Mouse (Mus musculus) neural tube, embryonic 14.5 days (tissue): ENCODE data around the gene Rab12. TPM values are rescaled to one million over a fixed set of nuclear protein-coding genes. Genes with fewer than 3 reads are reported as not detected.

Experiments used
- ATAC-seq: fragments of 200-750 bp; cut with Nextera tagmentation; 2 replicates; pipeline ENCODE4 v1.8.0; 2017; ENCODE audit warnings: low read depth, mild to moderate bottlenecking, moderate TSS enrichment, moderate library complexity
- H3K27ac ChIP-seq: fragments of 300-500 bp; sonication (generic); 2 replicates; pipeline ENCODE4 v1.5.1; 2014; ENCODE audit warnings: low read depth, mild to moderate bottlenecking, control low read depth, low read length, moderate library complexity, mixed read lengths
- H3K27me3 ChIP-seq: fragments of 300-500 bp; sonication (generic); 2 replicates; pipeline ENCODE4 v1.6.1; 2014; ENCODE audit warnings: low read length; ENCODE audit not compliant: control insufficient read depth, insufficient read depth
- H3K36me3 ChIP-seq: fragments of 300-500 bp; sonication (generic); 2 replicates; pipeline ENCODE4 v1.6.1; 2014; ENCODE audit warnings: low read length, mixed read lengths; ENCODE audit not compliant: control insufficient read depth, insufficient read depth
- H3K4me1 ChIP-seq: fragments of 300-500 bp; sonication (generic); 2 replicates; pipeline ENCODE4 v1.6.1; 2014; ENCODE audit warnings: low read length; ENCODE audit not compliant: control insufficient read depth, insufficient read depth
- H3K4me2 ChIP-seq: fragments of 300-500 bp; sonication (generic); 2 replicates; pipeline ENCODE4 v1.6.1; 2014; ENCODE audit warnings: mild to moderate bottlenecking, low read depth, low read length, control low read depth
- H3K4me3 ChIP-seq: fragments of 300-500 bp; sonication (generic); 2 replicates; pipeline ENCODE4 v1.5.1; 2014; ENCODE audit warnings: low read depth, low read length, control low read depth, mixed read lengths
- H3K9ac ChIP-seq: fragments of 300-500 bp; sonication (generic); replicated peaks from 2 replicates; pipeline ENCODE4 v1.6.1; 2014; ENCODE audit warnings: low read depth, mild to moderate bottlenecking, control low read depth, low read length, mixed read lengths
- H3K9me3 ChIP-seq: fragments of 300-500 bp; sonication (generic); 2 replicates; pipeline ENCODE4 v1.6.1; 2016; ENCODE audit warnings: low read length; ENCODE audit not compliant: control insufficient read depth
- WGBS: fragments of 180-500 bp; shearing (Covaris S2); extraction: QIAGEN DNeasy Blood & Tissue Kit; methylation state at CpG from one replicate; pipeline ENCODE4 v1.1.7; 2014; 5-methylcytosine and 5-hydroxymethylcytosine counted together
- polyA plus RNA-seq: library from polyadenylated mRNA; unstranded; fragments of >200 nt; fragmentation: Nextera tagmentation; extraction: Ambion mirVana; gene quantifications from 2 replicates; pipeline ENCODE4 v1.2.1, GENCODE M21; 2014

The Rab12 gene
- polyA plus RNA-seq, 1 experiment from 2014 or later, result 100 TPM

- Histone ChIP-seq H3K9ac (peak overlapping the region; percentile 18; the same call in 1 of the 2 replicates), H3K36me3 (no peaks in the 10 kb centered on the region), H3K9me3 (no peaks in the 10 kb centered on the region), H3K4me2 (peak overlapping the region; percentile 93), H3K27me3 (no peaks in the 10 kb centered on the region), H3K27ac (no peak overlapping the region), H3K4me1 (peaks cover 27% of the 10 kb centered on the region), H3K4me3 (peak overlapping the region; percentile 82)
- ATAC-seq, result no peak
- WGBS, result 32% methylated on average over 7 of the region's 7 CpGs
Observed at GRCm38 (mm10) chr17:66447007-66447312, 72.6 kb downstream of the Rab12 start.

DNA sequence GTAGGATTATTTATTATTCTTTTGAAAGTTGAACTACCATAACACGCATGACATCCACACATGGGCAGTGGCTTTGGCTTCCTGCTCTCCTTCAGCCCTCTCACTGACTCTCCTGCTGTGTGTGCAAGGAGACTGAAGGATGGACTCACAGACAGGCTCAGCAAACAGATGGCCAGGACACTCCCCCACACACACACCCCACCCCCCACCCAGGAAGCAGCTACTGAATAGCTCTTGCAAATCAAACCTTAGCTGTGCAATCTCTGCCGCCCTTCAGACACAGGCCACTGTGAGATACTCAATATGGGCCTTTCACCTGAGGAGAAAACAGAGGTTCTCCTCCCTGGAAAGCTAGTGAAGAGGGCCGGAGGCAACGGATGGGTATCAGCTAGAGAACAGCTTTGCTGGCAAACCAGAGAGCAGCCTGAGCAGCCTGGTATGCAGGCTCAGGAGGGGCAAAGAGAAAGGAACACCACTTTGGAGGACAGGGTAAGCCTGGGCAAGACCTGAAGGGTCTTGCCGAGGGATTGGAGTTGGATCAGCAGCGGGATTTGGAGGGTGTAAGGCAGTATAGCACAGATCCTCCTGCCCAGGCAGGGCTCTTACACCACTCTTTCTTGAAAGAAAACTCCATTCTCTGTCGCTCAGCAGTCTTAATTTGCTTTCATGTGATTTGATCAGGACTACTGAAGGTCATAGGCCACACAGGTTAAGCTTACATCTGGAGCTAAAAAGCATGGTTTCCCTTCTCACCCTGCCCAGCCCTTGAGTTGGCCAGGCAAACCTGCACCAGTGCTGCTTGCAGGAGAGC is 73.1 kb downstream of the Rab12 start:
- H3K36me3 ChIP-seq, result no peaks in the 10 kb centered on the region
- peak overlapping the region; percentile 18 for H3K9ac ChIP-seq
- no peaks in the 10 kb centered on the region for H3K27me3 ChIP-seq
- H3K9me3 ChIP-seq, result no peaks in the 10 kb centered on the region
- H3K4me3 ChIP-seq, result peak overlapping the region; percentile 82
- no peak for ATAC-seq
- 25% methylated on average over 7 of the region's 7 CpGs for WGBS
- H3K4me2 ChIP-seq, result peak overlapping the region; percentile 93
- H3K27ac ChIP-seq, result no peak overlapping the region
- H3K4me1 ChIP-seq, result peaks cover 27% of the 10 kb centered on the region

Other genes starting within 250 kb of the Rab12 start
- gene Mtcl1, start 70.0 kb downstream of the Rab12 start, polyA plus RNA-seq, result 33.4 and 33.8 TPM in 2 replicates
- gene Themis3, start 74.9 kb upstream of the Rab12 start, polyA plus RNA-seq, result not detected in 2 replicates